Mouse (Mus musculus) thymus, adult 2 months (tissue): ENCODE data around the gene Pth2.

ENCODE experiments used
- CTCF ChIP-seq: fragments of 200-500 bp; IDR thresholded peaks from 2 replicates; pipeline ENCODE4 v1.5.1; 2012; ENCODE audit warnings: mild to moderate bottlenecking, control low read depth, low read length, moderate library complexity, borderline replicate concordance; ENCODE audit not compliant: control insufficient read depth, poor library complexity, insufficient read depth; ENCODE audit errors: extremely low read depth
- POLR2A ChIP-seq: fragments of 200-500 bp; IDR thresholded peaks from 2 replicates; pipeline ENCODE4 v1.6.1; 2012; ENCODE audit warnings: mild to moderate bottlenecking, low read length, control low read depth, moderate library complexity; ENCODE audit not compliant: control insufficient read depth, poor library complexity, insufficient read depth; ENCODE audit errors: extremely low read depth

GRCm38 (mm10) chr7:45150321-45150720 lies 30.5 kb upstream of the Pth2 start:
- no peak for TF ChIP-seq CTCF
- no peak for TF ChIP-seq POLR2A
